Mouse (Mus musculus): ENCODE results near the gene Mtus2. TPM values are rescaled to one million over a fixed set of nuclear protein-coding genes. Genes with fewer than 3 reads are reported as not detected.

Gene Mtus2
- total and polyA plus RNA-seq, 2 experiments, result 0.18 to 0.66 TPM

DNA sequence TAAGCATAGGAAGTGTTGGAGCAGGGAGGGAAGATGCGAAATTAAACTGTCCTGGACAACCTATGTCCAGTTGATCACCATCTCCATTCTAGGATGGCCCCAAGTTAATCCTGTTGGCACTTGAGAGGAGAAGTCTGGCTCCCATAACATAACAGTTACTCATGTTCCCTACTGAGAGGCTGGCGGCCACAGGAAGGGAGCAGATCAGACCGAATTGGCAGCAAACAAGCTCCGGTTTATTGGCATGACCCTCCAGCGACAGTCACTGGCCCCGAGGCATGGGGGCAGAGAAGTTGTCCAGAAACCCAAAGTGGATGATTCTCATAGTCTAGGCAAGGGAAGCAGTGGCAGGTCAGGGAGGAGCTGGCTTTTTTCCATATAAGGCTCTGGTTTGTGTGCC, 224.8 kb downstream of the Mtus2 start:
- Histone ChIP-seq H3K79me2 (ENCODE audit: control insufficient read depth, insufficient read depth, low read length) (no peaks in the 10 kb centered on the region), H3K9ac (ENCODE audit: low read depth, low read length) (no peak overlapping the region), H3K27me3 (ENCODE audit: control insufficient read depth, insufficient read depth, low read length) (no peaks in the 10 kb centered on the region), H3K4me1 (ENCODE audit: control insufficient read depth, insufficient read depth, low read length) (no peaks in the 10 kb centered on the region), H3K36me3 (ENCODE audit: control insufficient read depth, insufficient read depth, low read length) (no peaks in the 10 kb centered on the region), H3K4me3 (ENCODE audit: insufficient read depth, low read depth, low read length) (no peak overlapping the region), H3K27ac (replicated peaks; ENCODE audit: insufficient read depth, low read depth, low read length) (no peak overlapping the region)
- no peak for TF ChIP-seq POLR2A (IDR thresholded peaks at IDR 0.05; ENCODE audit: extremely low read depth, insufficient read depth, low read length)
- no peak for TF ChIP-seq CTCF (IDR thresholded peaks at IDR 0.05; ENCODE audit: low read depth, low read length)
- DNase-seq (ENCODE audit: extremely low read depth, low read depth, low spot score), result no peak
- WGBS, result 80% methylated on average over 6 of the region's 6 CpGs

DNA sequence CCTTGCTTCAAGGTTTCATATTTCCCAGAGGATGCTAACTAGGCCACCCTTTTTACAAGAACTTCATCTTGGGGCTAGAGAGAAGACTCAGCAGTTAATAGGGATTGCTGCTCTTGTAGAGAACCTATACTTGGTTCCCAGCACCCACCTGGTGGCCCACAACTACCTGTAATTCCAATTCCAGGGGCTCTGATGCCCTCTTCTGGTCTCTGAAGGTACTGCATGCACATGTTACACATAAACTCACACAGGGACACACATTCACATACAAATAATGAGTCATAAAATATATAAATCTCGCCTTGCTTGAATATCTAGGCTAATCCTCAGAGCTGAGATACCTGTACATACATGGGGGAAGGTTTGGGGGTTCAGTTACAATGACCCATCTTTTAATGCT, 228.8 kb downstream of the Mtus2 start:
- Histone ChIP-seq H3K27ac (replicated peaks; ENCODE audit: insufficient read depth, low read depth, low read length) (no peak overlapping the region), H3K4me3 (ENCODE audit: insufficient read depth, low read depth, low read length) (no peak overlapping the region), H3K4me1 (ENCODE audit: control insufficient read depth, insufficient read depth, low read length) (no peaks in the 10 kb centered on the region), H3K79me2 (ENCODE audit: control insufficient read depth, insufficient read depth, low read length) (no peaks in the 10 kb centered on the region), H3K9ac (ENCODE audit: low read depth, low read length) (no peak overlapping the region), H3K27me3 (ENCODE audit: control insufficient read depth, insufficient read depth, low read length) (no peaks in the 10 kb centered on the region; the same call in 1 of the 2 replicates), H3K36me3 (ENCODE audit: control insufficient read depth, insufficient read depth, low read length) (no peaks in the 10 kb centered on the region)
- no peak for DNase-seq (ENCODE audit: extremely low read depth, low read depth, low spot score)
- TF ChIP-seq CTCF (IDR thresholded peaks at IDR 0.05; ENCODE audit: low read depth, low read length) (no peak), POLR2A (IDR thresholded peaks at IDR 0.05; ENCODE audit: extremely low read depth, insufficient read depth, low read length) (no peak)
- 54% methylated on average over 1 of the region's 1 CpGs for WGBS

DNA sequence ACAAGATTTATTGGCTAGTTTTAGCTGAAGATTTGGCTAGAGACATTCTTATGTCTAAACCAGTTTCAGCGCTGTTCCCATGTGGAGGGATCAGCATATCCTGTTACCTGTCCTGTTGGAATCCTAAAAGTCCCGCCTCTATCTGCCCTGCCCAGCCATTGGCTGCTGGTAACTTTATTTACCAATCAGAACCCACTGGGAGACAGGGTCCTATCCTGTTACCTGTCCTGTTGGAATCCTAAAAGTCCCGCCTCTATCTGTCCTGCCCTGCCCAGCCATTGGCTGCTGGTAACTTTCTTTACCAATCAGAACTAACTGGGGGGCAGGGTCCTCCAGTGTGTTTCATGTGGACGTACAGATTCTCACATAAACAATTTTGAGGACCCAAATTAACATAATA, 234.3 kb downstream of the Mtus2 start:
- Histone ChIP-seq H3K4me3 (ENCODE audit: insufficient read depth, low read depth, low read length) (no peak overlapping the region), H3K36me3 (ENCODE audit: control insufficient read depth, insufficient read depth, low read length) (no peaks in the 10 kb centered on the region), H3K27me3 (ENCODE audit: control insufficient read depth, insufficient read depth, low read length) (no peaks in the 10 kb centered on the region; the same call in 1 of the 2 replicates), H3K4me1 (ENCODE audit: control insufficient read depth, insufficient read depth, low read length) (no peaks in the 10 kb centered on the region), H3K9ac (ENCODE audit: low read depth, low read length) (no peak overlapping the region), H3K27ac (replicated peaks; ENCODE audit: insufficient read depth, low read depth, low read length) (no peak overlapping the region), H3K79me2 (ENCODE audit: control insufficient read depth, insufficient read depth, low read length) (no peaks in the 10 kb centered on the region)
- WGBS, result 37% methylated on average over 4 of the region's 4 CpGs
- no peak for DNase-seq (ENCODE audit: extremely low read depth, low read depth, low spot score)
- TF ChIP-seq POLR2A (IDR thresholded peaks at IDR 0.05; ENCODE audit: extremely low read depth, insufficient read depth, low read length) (no peak), CTCF (IDR thresholded peaks at IDR 0.05; ENCODE audit: low read depth, low read length) (no peak)

DNA sequence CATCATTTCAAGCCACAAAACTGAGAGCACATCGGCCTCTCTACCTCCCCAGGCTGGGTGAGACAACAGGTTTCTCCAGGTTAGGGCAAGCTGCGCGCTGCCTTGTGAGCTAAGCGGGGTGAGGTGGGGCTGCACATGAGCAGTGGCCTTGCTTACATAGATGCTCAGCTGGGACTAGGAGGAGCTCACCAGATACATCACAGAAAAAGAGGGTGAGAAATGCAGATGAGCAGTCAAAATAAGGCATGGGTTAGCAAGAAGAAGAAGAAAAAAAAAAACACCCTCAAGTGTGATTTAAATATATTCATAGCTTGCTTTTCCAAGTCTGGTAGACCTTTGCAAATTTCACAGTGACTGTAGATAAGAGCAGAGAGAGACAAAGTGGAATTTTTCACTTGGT, 254.7 kb downstream of the Mtus2 start:
- Histone ChIP-seq H3K4me1 (ENCODE audit: control insufficient read depth, insufficient read depth, low read length) (peaks cover 1% of the 10 kb centered on the region; the same call in 1 of the 2 replicates), H3K79me2 (ENCODE audit: control insufficient read depth, insufficient read depth, low read length) (no peaks in the 10 kb centered on the region), H3K27me3 (ENCODE audit: control insufficient read depth, insufficient read depth, low read length) (no peaks in the 10 kb centered on the region), H3K27ac (replicated peaks; ENCODE audit: insufficient read depth, low read depth, low read length) (no peak overlapping the region), H3K36me3 (ENCODE audit: control insufficient read depth, insufficient read depth, low read length) (no peaks in the 10 kb centered on the region), H3K4me3 (ENCODE audit: insufficient read depth, low read depth, low read length) (no peak overlapping the region), H3K9ac (ENCODE audit: low read depth, low read length) (no peak overlapping the region)
- no peak for TF ChIP-seq POLR2A (IDR thresholded peaks at IDR 0.05; ENCODE audit: extremely low read depth, insufficient read depth, low read length)
- no peak for TF ChIP-seq CTCF (IDR thresholded peaks at IDR 0.05; ENCODE audit: low read depth, low read length)
- no peak for DNase-seq (ENCODE audit: extremely low read depth, low read depth, low spot score)
- 97% methylated on average over 4 of the region's 4 CpGs for WGBS

DNA sequence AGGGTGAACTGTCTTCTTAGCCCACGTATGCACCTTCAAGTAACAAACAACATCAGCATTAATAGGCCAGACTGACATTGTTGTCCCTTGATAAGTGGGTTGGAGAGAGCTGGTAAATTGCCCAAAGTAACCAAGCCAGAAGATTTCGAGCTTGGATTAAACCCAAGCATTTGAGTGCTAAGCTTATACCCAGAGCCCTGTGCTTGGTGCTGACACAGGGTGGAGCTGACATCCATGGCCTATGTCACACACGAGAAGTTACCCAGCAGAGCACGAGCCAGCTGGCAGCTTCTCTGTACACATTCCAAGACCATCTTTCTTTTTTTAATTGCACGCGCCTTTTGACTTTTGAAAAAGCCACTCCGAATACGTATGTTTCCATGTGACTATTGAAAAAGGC, 259.7 kb downstream of the Mtus2 start:
- DNase-seq (ENCODE audit: extremely low read depth, low read depth, low spot score), result no peak
- Histone ChIP-seq H3K79me2 (ENCODE audit: control insufficient read depth, insufficient read depth, low read length) (no peaks in the 10 kb centered on the region), H3K9ac (ENCODE audit: low read depth, low read length) (no peak overlapping the region), H3K27me3 (ENCODE audit: control insufficient read depth, insufficient read depth, low read length) (no peaks in the 10 kb centered on the region), H3K36me3 (ENCODE audit: control insufficient read depth, insufficient read depth, low read length) (no peaks in the 10 kb centered on the region), H3K4me3 (ENCODE audit: insufficient read depth, low read depth, low read length) (no peak overlapping the region), H3K27ac (replicated peaks; ENCODE audit: insufficient read depth, low read depth, low read length) (no peak overlapping the region), H3K4me1 (ENCODE audit: control insufficient read depth, insufficient read depth, low read length) (no peaks in the 10 kb centered on the region)
- 89% methylated on average over 8 of the region's 8 CpGs for WGBS
- TF ChIP-seq POLR2A (IDR thresholded peaks at IDR 0.05; ENCODE audit: extremely low read depth, insufficient read depth, low read length) (no peak), CTCF (IDR thresholded peaks at IDR 0.05; ENCODE audit: low read depth, low read length) (no peak)

DNA sequence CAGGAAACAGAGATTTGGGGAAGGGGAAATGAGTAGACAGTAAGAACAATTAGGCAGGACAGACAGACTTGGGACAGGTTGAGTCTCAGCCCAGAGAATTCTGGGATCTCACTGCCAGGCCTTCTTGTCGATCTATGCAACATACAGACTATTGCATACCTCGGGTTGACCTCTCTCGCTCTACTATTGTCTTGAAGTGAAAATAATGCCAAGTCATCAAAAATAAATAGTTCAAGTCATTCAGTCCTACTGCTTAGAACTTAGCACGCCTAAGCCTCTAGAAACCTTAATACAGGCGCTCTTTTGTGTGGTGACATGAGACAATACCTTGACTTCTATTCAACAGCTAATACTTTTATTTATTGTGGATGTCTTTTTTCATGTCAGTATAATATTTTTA, 265.8 kb downstream of the Mtus2 start:
- no peaks in the 10 kb centered on the region for H3K27me3 ChIP-seq (ENCODE audit: control insufficient read depth, insufficient read depth, low read length)
- 85% methylated on average over 5 of the region's 5 CpGs for WGBS
- TF ChIP-seq POLR2A (IDR thresholded peaks at IDR 0.05; ENCODE audit: extremely low read depth, insufficient read depth, low read length) (no peak), CTCF (IDR thresholded peaks at IDR 0.05; ENCODE audit: low read depth, low read length) (no peak)
- H3K36me3 ChIP-seq (ENCODE audit: control insufficient read depth, insufficient read depth, low read length), result no peaks in the 10 kb centered on the region
- no peak for DNase-seq (ENCODE audit: extremely low read depth, low read depth, low spot score)
- H3K4me3 ChIP-seq (ENCODE audit: insufficient read depth, low read depth, low read length), result no peak overlapping the region
- no peaks in the 10 kb centered on the region for H3K79me2 ChIP-seq (ENCODE audit: control insufficient read depth, insufficient read depth, low read length)
- no peak overlapping the region for H3K27ac ChIP-seq (replicated peaks; ENCODE audit: insufficient read depth, low read depth, low read length)
- no peak overlapping the region for H3K9ac ChIP-seq (ENCODE audit: low read depth, low read length)
- no peaks in the 10 kb centered on the region for H3K4me1 ChIP-seq (ENCODE audit: control insufficient read depth, insufficient read depth, low read length)
